Mouse (Mus musculus) forebrain, embryonic 12.5 days (tissue): Measurements from ENCODE around the gene Hspa1b. TPM values are rescaled to one million over a fixed set of nuclear protein-coding genes. Genes with fewer than 3 reads are reported as not detected.
"Not testable (repeated sequence)": the region's sequence is repeated elsewhere in the genome, so short reads cannot be mapped to it uniquely, and the experiment has no call there.

Source experiments
- ATAC-seq: fragments of 200-750 bp; cut with Nextera tagmentation; 2 replicates; pipeline ENCODE4 v1.8.0; 2017; ENCODE audit warnings: moderate TSS enrichment; ENCODE audit not compliant: low FRiP score
- H3K27ac ChIP-seq: fragments of 300-500 bp; sonication (generic); 2 replicates; pipeline ENCODE4 v1.5.1; 2016; ENCODE audit warnings: mild to moderate bottlenecking
- H3K27me3 ChIP-seq: fragments of 300-500 bp; sonication (generic); 2 replicates; pipeline ENCODE4 v1.6.1; 2016; ENCODE audit warnings: mild to moderate bottlenecking
- H3K36me3 ChIP-seq: fragments of 300-500 bp; sonication (generic); replicated peaks from 2 replicates; pipeline ENCODE4 v1.6.1; 2016; ENCODE audit warnings: mild to moderate bottlenecking
- H3K4me1 ChIP-seq: fragments of 300-500 bp; sonication (generic); 2 replicates; pipeline ENCODE4 v1.6.1; 2016
- H3K4me2 ChIP-seq: fragments of 300-500 bp; sonication (generic); 2 replicates; pipeline ENCODE4 v1.6.1; 2016; ENCODE audit warnings: mild to moderate bottlenecking, moderate library complexity
- H3K4me3 ChIP-seq: fragments of 300-500 bp; sonication (generic); replicated peaks from 2 replicates; pipeline ENCODE4 v1.5.1; 2016; ENCODE audit warnings: mild to moderate bottlenecking
- H3K9ac ChIP-seq: fragments of 300-500 bp; sonication (generic); 2 replicates; pipeline ENCODE4 v1.6.1; 2016; ENCODE audit warnings: mild to moderate bottlenecking
- H3K9me3 ChIP-seq: fragments of 300-500 bp; sonication (generic); 2 replicates; pipeline ENCODE4 v1.6.1; 2016
- WGBS: fragments of 180-500 bp; shearing (Covaris S2); methylation state at CpG from one replicate; pipeline ENCODE4 v1.1.7; 2016; 5-methylcytosine and 5-hydroxymethylcytosine counted together
- polyA plus RNA-seq: library from polyadenylated mRNA; unstranded; fragments of >200 nt; fragmentation: Nextera tagmentation; extraction: Ambion mirVana; gene quantifications from 2 replicates; pipeline ENCODE4 v1.2.1, GENCODE M21; 2016

Gene Hspa1b
- polyA plus RNA-seq, 1 experiment from 2014 or later: 0.11 TPM

GRCm38 (mm10) chr17:34977000-34977399, 18.0 kb upstream of the Hspa1b start:
- H3K4me2 ChIP-seq: no peak overlapping the region
- no peaks in the 10 kb centered on the region for H3K36me3 ChIP-seq
- H3K27me3 ChIP-seq: peaks cover 10% of the 10 kb centered on the region; the same call in 1 of the 2 replicates
- H3K4me3 ChIP-seq: no peak overlapping the region
- H3K4me1 ChIP-seq: peaks cover 20% of the 10 kb centered on the region
- H3K9ac ChIP-seq: no peak overlapping the region
- 96% methylated on average over 20 of the region's 20 CpGs for WGBS
- no peak for ATAC-seq
- no peaks in the 10 kb centered on the region for H3K9me3 ChIP-seq
- no peak overlapping the region for H3K27ac ChIP-seq

DNA sequence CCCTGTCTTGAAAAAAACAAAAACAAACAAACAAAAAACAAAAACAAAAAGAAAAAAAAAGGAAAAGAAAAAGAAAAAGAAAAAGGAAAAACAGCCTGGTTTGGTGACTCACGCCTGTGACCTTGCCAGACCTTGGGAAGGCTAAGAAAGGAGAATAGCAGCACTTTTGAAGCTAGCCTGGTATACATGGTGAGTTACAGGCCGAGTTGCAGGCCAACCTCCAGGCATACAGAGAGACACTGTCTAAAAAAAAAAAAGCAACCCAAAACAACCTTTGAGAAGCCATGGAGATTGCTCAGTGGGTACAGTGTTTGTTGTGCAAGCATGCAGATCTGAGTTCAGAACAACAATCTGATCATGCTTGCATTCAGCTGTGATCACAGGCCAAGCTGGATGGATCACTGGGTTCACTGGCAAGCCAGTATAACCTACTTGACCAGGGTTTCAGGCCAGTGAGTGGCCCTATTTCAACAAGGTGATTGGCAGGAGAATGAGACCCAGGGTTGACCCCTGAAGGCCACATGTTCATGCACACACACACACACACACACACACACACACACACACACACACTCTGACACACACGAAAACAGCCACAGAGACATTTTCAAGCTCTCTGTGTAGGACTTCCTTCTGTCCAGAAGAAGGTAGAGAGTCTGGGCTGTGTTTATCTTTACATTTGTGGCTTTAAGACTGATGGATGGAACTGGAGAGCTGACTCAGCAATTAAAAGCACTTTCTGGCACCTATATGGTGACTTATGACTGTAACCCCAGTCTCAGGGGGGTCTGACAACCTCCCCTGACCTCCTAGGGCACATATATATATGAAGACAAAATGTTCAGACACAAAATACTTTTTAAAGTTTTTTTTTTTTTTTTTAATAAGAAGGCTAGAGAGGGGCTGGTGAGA, 16.8 kb upstream of the Hspa1b start:
- Histone ChIP-seq H3K9me3 (no peaks in the 10 kb centered on the region), H3K4me3 (no peak overlapping the region), H3K9ac (no peak overlapping the region), H3K27ac (no peak overlapping the region), H3K27me3 (peaks cover 10% of the 10 kb centered on the region; the same call in 1 of the 2 replicates), H3K36me3 (no peaks in the 10 kb centered on the region), H3K4me1 (peaks cover 15% of the 10 kb centered on the region), H3K4me2 (no peak overlapping the region)
- 88% methylated on average over 3 of the region's 3 CpGs for WGBS
- ATAC-seq: no peak

GRCm38 (mm10) chr17:34972069-34972749, 13.2 kb upstream of the Hspa1b start, which contains the start of the genes Hspa1a and Hspa1l:
Hspa1a (minus strand) TSS chr17:34972156.
Hspa1l (plus strand) TSS chr17:34972703.
- ATAC-seq: peak; percentile 95
- Histone ChIP-seq H3K27me3 (peaks cover 37% of the 10 kb centered on the region), H3K9ac (peak within 1 kb of the TSS; percentile 27; the same call in 1 of the 2 replicates), H3K4me3 (peak within 1 kb of the TSS; percentile 38), H3K4me2 (peak within 1 kb of the TSS; percentile 71)
- not testable (repeated sequence) for H3K4me1 ChIP-seq, H3K9me3 ChIP-seq, H3K36me3 ChIP-seq, H3K27ac ChIP-seq
- 1% methylated on average over 27 of the region's 33 CpGs for whole genome bisulfite sequencing

DNA sequence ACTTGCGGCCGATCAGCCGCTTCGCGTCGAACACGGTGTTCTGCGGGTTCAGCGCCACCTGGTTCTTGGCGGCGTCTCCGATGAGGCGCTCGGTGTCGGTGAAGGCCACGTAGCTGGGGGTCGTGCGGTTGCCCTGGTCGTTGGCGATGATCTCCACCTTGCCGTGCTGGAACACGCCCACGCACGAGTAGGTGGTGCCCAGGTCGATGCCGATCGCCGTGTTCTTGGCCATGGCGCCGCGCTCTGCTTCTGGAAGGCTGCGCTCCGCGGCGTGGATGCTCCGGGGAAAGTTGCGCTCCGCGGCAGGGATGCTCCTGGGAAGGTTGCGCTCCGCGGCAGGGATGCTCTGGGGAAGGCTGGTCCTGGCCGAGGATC, 12.6 kb upstream of the Hspa1b start:
- H3K27ac ChIP-seq, H3K4me1 ChIP-seq, H3K9me3 ChIP-seq, H3K36me3 ChIP-seq, H3K9ac ChIP-seq: not testable (repeated sequence)
- peak; percentile 44; the same call in 1 of the 2 replicates for ATAC-seq
- WGBS: 4% methylated on average over 26 of the region's 43 CpGs
- Histone ChIP-seq H3K4me3 (peak overlapping the region; percentile 38), H3K4me2 (peak overlapping the region; percentile 71), H3K27me3 (peaks cover 39% of the 10 kb centered on the region)

DNA sequence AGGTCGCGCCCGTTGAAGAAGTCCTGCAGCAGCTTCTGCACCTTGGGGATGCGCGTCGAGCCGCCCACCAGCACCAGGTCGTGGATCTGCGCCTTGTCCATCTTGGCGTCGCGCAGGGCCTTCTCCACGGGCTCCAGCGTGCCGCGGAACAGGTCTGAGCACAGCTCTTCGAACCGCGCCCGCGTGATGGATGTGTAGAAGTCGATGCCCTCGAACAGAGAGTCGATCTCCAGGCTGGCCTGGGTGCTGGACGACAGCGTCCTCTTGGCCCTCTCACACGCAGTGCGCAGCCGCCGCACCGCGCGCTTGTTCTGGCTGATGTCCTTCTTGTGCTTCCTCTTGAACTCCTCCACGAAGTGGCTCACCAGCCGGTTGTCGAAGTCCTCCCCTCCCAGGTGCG, 11.8 kb upstream of the Hspa1b start:
- H3K27me3 ChIP-seq: peaks cover 41% of the 10 kb centered on the region

DNA sequence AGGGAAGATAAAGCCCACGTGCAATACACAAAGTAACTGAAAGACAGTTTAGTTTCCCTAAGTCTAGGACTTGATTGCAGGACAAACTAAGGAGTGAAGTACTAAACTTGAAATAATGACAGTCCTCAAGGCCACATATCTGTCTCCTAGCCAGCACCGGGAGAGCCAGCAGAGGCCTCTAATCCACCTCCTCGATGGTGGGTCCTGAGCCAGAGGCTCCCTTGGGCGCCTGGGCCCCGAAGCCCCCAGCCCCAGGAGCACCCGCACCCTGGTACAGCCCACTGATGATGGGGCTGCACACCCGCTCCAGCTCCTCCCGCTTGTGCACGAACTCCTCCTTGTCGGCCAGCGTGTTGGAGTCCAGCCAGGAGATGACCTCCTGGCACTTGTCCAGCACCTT, 10.8 kb upstream of the Hspa1b start, which contains the start of gene Gm20481:
Gene Gm20481 (plus strand): TSS at position 91 of the 400 bp plus-strand sequence.
- H3K36me3 ChIP-seq, ATAC-seq, H3K4me1 ChIP-seq, H3K4me2 ChIP-seq, H3K9ac ChIP-seq, H3K27ac ChIP-seq, H3K9me3 ChIP-seq, H3K4me3 ChIP-seq: not testable (repeated sequence)
- peaks cover 46% of the 10 kb centered on the region for H3K27me3 ChIP-seq
- 75% methylated on average over 9 of the region's 11 CpGs for WGBS

More for the DNA sequence above, 11.8 kb upstream of the Hspa1b start:
- H3K36me3 ChIP-seq, ATAC-seq, H3K4me1 ChIP-seq, H3K9ac ChIP-seq, H3K4me3 ChIP-seq, H3K9me3 ChIP-seq, H3K4me2 ChIP-seq, H3K27ac ChIP-seq: not testable (repeated sequence)
- WGBS: 38% methylated on average over 26 of the region's 37 CpGs

- no peak for ATAC-seq
- Histone ChIP-seq H3K4me3 (no peak overlapping the region), H3K27me3 (peaks cover 60% of the 10 kb centered on the region), H3K4me2 (no peak overlapping the region), H3K4me1 (no peaks in the 10 kb centered on the region), H3K9me3 (no peaks in the 10 kb centered on the region), H3K9ac (no peak overlapping the region), H3K27ac (no peak overlapping the region), H3K36me3 (no peaks in the 10 kb centered on the region)
- 84% methylated on average over 5 of the region's 5 CpGs for WGBS
These were observed 6.6 kb upstream of the Hspa1b start for GRCm38 (mm10) chr17:34965627-34966026.

GRCm38 (mm10) chr17:34964640-34965049, 5.6 kb upstream of the Hspa1b start:
- Histone ChIP-seq H3K9ac (no peak overlapping the region), H3K27ac (no peak overlapping the region), H3K4me1 (peaks cover 7% of the 10 kb centered on the region), H3K36me3 (no peaks in the 10 kb centered on the region), H3K4me2 (no peak overlapping the region), H3K27me3 (peaks cover 57% of the 10 kb centered on the region), H3K9me3 (no peaks in the 10 kb centered on the region), H3K4me3 (no peak overlapping the region)
- ATAC-seq: no peak
- whole genome bisulfite sequencing: 6% methylated on average over 1 of the region's 1 CpGs

GRCm38 (mm10) chr17:34962841-34963240, 3.8 kb upstream of the Hspa1b start:
- Histone ChIP-seq H3K4me2 (no peak overlapping the region), H3K4me3 (no peak overlapping the region), H3K27ac (no peak overlapping the region), H3K36me3 (no peaks in the 10 kb centered on the region), H3K27me3 (peaks cover 39% of the 10 kb centered on the region), H3K4me1 (peaks cover 11% of the 10 kb centered on the region), H3K9me3 (no peaks in the 10 kb centered on the region), H3K9ac (no peak overlapping the region)
- ATAC-seq: no peak
- WGBS: 56% methylated on average over 1 of the region's 1 CpGs

DNA sequence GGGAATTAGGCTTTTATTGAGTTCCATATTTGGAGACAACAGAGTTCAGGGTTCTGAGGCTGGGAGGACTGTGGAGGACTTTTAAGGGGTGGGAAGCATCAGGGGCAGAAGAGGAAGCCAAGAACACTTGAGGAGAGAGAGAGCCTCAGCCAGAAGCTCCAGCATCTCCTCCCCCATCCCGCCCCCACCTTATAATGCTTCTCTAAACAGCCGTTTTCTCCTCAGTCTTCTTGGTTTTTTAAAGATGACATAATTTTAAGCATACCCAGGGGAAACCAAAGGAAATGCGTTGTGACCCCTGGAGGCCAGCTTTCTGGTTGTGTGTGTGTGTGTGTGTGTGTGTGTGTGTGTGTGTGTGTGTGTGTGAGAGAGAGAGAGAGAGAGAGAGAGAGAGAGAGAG, 3.1 kb upstream of the Hspa1b start:
- no peak for ATAC-seq
- Histone ChIP-seq H3K27me3 (peaks cover 32% of the 10 kb centered on the region), H3K4me2 (no peak overlapping the region), H3K4me3 (no peak overlapping the region), H3K9me3 (no peaks in the 10 kb centered on the region), H3K9ac (no peak overlapping the region), H3K36me3 (no peaks in the 10 kb centered on the region), H3K27ac (no peak overlapping the region), H3K4me1 (peaks cover 11% of the 10 kb centered on the region)
- 41% methylated on average over 3 of the region's 3 CpGs for WGBS

DNA sequence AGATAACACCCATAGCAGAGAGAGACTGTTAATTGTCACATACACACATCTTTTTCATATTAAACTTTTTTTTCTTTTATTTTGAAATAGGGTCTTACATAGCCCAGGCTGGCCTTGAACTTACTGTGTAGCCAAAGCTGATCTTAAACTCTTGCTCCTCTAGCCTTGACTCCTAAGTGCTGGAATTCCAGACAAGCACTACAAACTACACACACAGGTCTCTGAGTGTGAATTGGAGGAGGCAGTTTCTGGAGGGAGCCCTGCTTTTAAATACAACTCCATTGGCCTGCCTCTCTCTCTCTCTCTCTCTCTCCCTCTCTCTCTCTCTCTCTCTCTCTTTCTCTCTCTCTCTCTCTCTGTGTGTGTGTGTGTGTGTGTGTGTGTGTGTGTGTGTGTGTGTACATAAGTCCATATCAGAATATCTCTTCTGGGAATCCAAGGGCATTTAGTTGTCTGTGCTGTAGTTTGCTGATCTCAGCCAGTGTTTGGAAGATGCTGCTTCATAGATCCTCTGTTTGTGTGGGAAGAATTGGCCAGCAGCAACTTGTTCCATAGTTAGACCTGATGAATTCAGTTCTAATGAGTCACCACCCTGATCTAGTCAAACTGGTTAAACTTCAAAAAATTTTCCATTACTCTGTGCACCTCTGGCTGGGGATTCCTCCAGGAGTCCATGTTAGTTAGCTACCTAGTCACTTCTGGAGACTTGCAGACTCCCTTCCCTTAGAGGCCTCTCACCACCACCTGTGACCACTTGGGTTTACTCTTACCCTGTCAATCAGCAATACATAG, 1.9 kb upstream of the Hspa1b start:
- Histone ChIP-seq H3K4me2 (no peak overlapping the region), H3K9ac (no peak overlapping the region), H3K4me3 (no peak overlapping the region), H3K36me3 (no peaks in the 10 kb centered on the region), H3K4me1 (peaks cover 11% of the 10 kb centered on the region), H3K27ac (no peak overlapping the region), H3K9me3 (no peaks in the 10 kb centered on the region), H3K27me3 (peaks cover 35% of the 10 kb centered on the region)
- ATAC-seq: no peak
